Mouse (Mus musculus) thymus, adult 2 months (tissue): ENCODE results near the gene Prim1. TPM values are rescaled to one million over a fixed set of nuclear protein-coding genes. Genes with fewer than 3 reads are reported as not detected.

Experiments used
- DNase-seq: peaks from one replicate; pipeline ENCODE4 v3.0.0; 2021
- H3K27ac ChIP-seq: fragments of 200-500 bp; 2 replicates; pipeline ENCODE4 v1.5.1; 2012; ENCODE audit warnings: low read length, control low read depth; ENCODE audit not compliant: control insufficient read depth, insufficient read depth
- H3K27me3 ChIP-seq: fragments of 200-500 bp; 2 replicates; pipeline ENCODE4 v1.6.1; 2012; ENCODE audit warnings: mild to moderate bottlenecking, low read length, moderate library complexity, mixed read lengths; ENCODE audit not compliant: control insufficient read depth, insufficient read depth
- H3K36me3 ChIP-seq: fragments of 200-500 bp; 2 replicates; pipeline ENCODE4 v1.6.1; 2012; ENCODE audit warnings: mild to moderate bottlenecking, low read length, moderate library complexity; ENCODE audit not compliant: control insufficient read depth, insufficient read depth
- H3K4me1 ChIP-seq: fragments of 200-500 bp; replicated peaks from 2 replicates; pipeline ENCODE4 v1.6.1; 2012; ENCODE audit warnings: low read length; ENCODE audit not compliant: control insufficient read depth, insufficient read depth
- H3K4me3 ChIP-seq: fragments of 200-500 bp; 2 replicates; pipeline ENCODE4 v1.5.1; 2012; ENCODE audit warnings: mild to moderate bottlenecking, low read length, control low read depth, moderate library complexity; ENCODE audit not compliant: control insufficient read depth, insufficient read depth
- CTCF ChIP-seq: fragments of 200-500 bp; IDR thresholded peaks from 2 replicates; pipeline ENCODE4 v1.5.1; 2012; ENCODE audit warnings: mild to moderate bottlenecking, control low read depth, low read length, moderate library complexity, borderline replicate concordance; ENCODE audit not compliant: control insufficient read depth, poor library complexity, insufficient read depth; ENCODE audit errors: extremely low read depth
- POLR2A ChIP-seq: fragments of 200-500 bp; IDR thresholded peaks from 2 replicates; pipeline ENCODE4 v1.6.1; 2012; ENCODE audit warnings: mild to moderate bottlenecking, low read length, control low read depth, moderate library complexity; ENCODE audit not compliant: control insufficient read depth, poor library complexity, insufficient read depth; ENCODE audit errors: extremely low read depth
- WGBS: fragments of 180-500 bp; shearing (Covaris S2); methylation state at CpG from one replicate; pipeline ENCODE4 v1.1.7; 2018; 5-methylcytosine and 5-hydroxymethylcytosine counted together
- polyA plus RNA-seq: library from polyadenylated mRNA; depleted of rRNA; stranded (reverse); fragments of >200 nt; gene quantifications from 2 replicates; pipeline ENCODE4 v1.2.3, GENCODE M21; 2012; rRNA removed

Prim1 gene
- polyA plus RNA-seq: 20.8 and 21.1 TPM in 2 replicates

DNA sequence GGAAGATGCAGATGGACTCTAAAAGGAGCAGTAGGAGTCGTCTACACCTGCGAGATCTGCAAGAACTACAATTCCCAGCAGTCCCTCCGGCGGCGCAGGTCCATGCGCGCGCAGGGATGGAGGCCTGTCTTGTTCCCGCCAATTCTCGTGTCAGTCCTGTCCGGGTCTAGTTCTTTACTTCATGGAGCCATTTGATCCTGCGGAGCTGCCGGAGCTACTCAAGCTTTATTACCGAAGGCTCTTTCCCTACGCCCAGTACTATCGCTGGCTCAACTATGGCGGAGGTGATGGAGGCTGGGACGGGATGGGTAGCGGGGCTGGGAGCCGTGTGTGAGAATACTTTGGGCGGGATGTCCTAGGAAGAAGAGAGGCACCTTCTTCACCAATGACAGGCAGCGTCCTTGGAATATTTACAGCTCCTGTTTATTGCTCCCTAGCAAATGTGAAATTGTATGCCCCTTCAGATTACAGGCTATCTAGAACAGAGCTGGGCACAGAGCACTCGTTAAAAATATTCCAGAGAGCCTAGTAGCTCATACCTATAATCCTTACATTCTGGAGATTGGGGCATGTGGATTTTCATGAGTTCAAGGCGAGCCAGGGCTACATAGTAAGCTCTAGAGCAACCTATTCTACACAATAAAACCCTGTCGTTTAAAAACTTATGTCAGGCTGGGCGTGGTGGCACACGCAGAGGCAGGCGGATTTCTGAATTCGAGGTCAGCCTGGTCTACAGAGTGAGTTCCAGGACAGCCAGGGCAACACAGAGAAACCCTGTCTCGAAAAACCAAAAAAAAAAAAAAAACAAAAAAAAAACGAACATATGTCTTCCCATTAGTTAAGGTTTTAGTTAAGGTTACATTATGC lies at the start of gene Prim1:
Prim1 (plus strand) TSS at position 101 of the 867 bp plus-strand sequence.
- 2% methylated on average over 31 of the region's 31 CpGs for WGBS
- TF ChIP-seq CTCF (0 out of 2 replicates have a peak, but pooled peaks have one; percentile 21), POLR2A (0 out of 2 replicates have a peak, but pooled peaks have one; percentile 27)
- Histone ChIP-seq H3K27ac (no peak within 1 kb of the TSS), H3K4me3 (peak within 1 kb of the TSS; percentile 90), H3K4me1 (no peaks in the 10 kb centered on the region; the same call in 1 of the 2 replicates), H3K36me3 (peaks cover 10% of the 10 kb centered on the region; the same call in 1 of the 2 replicates), H3K27me3 (no peaks in the 10 kb centered on the region)
- DNase-seq: peak; percentile 87

DNA sequence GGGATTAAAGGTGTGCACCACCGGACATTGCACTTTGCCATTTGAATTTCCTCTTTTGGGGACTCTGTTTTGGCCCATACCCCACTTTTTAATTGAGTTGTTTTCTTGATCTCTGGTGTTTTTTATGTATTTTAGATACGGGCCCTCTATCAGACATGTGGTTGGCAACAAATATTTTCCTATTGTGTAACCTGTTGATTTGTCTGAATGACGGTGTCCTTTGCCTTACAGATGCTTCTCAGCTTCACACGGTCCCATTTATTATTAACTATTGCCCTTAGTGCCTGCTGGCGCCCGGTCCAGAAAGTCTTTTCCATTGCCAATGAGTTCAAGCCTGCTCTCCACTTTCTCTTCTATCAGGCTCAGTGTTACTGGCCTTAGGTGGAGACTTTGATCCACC lies 48.5 kb upstream of the Prim1 start:
- Histone ChIP-seq H3K36me3 (no peaks in the 10 kb centered on the region), H3K27me3 (no peaks in the 10 kb centered on the region), H3K4me3 (no peak overlapping the region), H3K27ac (no peak overlapping the region), H3K4me1 (no peaks in the 10 kb centered on the region)
- WGBS: 93% methylated on average over 6 of the region's 6 CpGs
- DNase-seq: no peak
- TF ChIP-seq POLR2A: no peak
- TF ChIP-seq CTCF: no peak

DNA sequence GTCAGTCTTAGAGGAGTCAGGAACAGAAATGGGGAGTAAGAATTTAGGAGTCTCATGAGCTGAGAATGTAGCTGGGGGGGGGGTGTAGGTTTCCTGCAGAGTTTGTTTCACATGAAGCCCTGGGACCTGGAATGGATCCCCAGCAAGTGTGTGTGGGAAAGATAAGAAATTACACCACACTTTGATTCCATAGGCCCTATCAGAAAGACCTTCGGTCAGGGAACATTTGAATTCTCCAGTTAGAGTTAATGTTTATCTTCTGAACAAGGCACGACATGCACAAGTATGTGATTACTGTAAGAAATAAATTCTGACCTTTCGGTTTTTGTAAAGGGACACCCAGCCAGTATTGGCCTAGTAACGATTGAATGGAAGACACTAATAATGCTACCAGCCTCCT lies 45.1 kb upstream of the Prim1 start:
- no peak for DNase-seq

DNA sequence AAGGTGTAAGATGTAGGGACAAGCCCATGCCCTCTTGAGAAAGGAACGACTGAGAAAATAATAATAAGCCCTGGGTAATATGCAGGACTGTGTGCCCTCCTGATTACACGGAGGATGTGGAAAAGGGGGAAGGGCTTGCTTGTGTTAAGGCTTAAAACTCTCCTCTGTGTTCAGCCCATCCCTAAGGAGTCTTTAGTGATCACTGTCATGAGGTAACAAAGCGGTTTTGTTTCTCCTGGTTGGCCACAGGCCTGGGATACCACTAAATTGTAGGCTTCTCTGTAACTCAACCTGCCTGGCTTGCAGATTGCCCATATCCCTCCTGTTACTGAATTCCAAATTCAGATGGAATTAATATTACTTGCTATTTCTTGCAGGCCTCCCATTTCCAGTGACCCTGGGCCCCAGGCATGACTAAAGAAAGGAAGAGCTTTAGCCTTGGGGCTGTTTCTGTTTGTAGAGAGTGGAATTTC lies 44.6 kb upstream of the Prim1 start:
- H3K27me3 ChIP-seq: no peaks in the 10 kb centered on the region
- H3K36me3 ChIP-seq: no peaks in the 10 kb centered on the region
- no peak overlapping the region for H3K4me3 ChIP-seq
- H3K4me1 ChIP-seq: no peaks in the 10 kb centered on the region
- DNase-seq: no peak
- H3K27ac ChIP-seq: no peak overlapping the region
- no peak for TF ChIP-seq POLR2A
- TF ChIP-seq CTCF: no peak
- 72% methylated on average over 3 of the region's 3 CpGs for WGBS

More for the DNA sequence above, 45.1 kb upstream of the Prim1 start:
- Histone ChIP-seq H3K27me3 (no peaks in the 10 kb centered on the region), H3K36me3 (no peaks in the 10 kb centered on the region), H3K27ac (no peak overlapping the region), H3K4me3 (no peak overlapping the region), H3K4me1 (no peaks in the 10 kb centered on the region)
- TF ChIP-seq POLR2A (no peak), CTCF (no peak)
- 86% methylated on average over 4 of the region's 4 CpGs for WGBS

DNA sequence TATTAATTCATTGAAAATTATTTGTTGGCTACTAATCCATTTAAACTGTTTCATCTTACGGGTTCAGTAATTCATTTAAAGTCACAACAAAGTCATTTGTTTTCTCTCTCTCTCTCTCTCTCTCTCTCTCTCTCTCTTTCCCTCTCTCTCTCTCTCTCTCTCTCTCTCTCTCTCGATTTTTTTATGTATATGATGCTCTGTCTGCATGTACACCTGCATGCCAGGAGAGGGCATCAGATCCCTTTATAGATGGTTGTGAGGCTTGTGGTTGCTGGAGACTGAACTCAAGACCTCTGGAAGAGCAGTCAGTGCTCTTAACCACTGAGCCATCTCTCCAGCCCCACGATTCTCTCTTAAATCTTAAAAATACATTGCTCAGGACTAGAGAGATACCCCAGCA lies 43.8 kb upstream of the Prim1 start:
- no peak overlapping the region for H3K4me3 ChIP-seq
- no peaks in the 10 kb centered on the region for H3K27me3 ChIP-seq
- WGBS: 68% methylated on average over 3 of the region's 3 CpGs
- DNase-seq: no peak
- H3K4me1 ChIP-seq: no peaks in the 10 kb centered on the region
- TF ChIP-seq POLR2A (no peak), CTCF (no peak)
- H3K27ac ChIP-seq: no peak overlapping the region
- H3K36me3 ChIP-seq: no peaks in the 10 kb centered on the region

DNA sequence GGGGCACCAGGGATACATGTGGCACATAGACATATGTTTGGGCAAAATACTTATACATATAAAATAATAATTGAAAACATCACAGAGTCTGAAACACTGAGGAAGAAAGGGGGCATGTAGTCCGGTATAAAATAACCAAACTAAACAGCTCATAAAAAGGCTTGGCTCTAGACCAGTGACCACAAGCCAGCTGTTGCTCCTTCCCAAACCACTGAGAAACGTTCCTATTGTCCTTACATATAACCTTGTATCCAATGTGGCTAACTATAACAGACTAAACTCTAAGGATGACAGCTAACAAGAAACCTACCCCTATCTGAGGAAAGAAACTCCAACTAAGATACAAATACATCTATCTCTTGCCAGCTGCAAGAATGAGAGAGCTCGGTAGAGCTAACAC lies 40.9 kb upstream of the Prim1 start:
- Histone ChIP-seq H3K27ac (no peak overlapping the region), H3K27me3 (no peaks in the 10 kb centered on the region), H3K4me1 (no peaks in the 10 kb centered on the region), H3K36me3 (no peaks in the 10 kb centered on the region), H3K4me3 (no peak overlapping the region)
- no peak for DNase-seq
- no peak for TF ChIP-seq CTCF
- TF ChIP-seq POLR2A: no peak
- 56% methylated on average over 3 of the region's 3 CpGs for WGBS
